Mouse (Mus musculus) heart, postnatal 0 days (tissue): ENCODE data around the gene Them4.

ENCODE experiments used
- CTCF ChIP-seq: IDR thresholded peaks from 2 replicates; pipeline ENCODE4 v1.5.1; 2016; ENCODE audit warnings: antibody characterized with exemption, control low read depth, low read depth
- EP300 ChIP-seq: IDR thresholded peaks from 2 replicates; pipeline ENCODE4 v1.6.1; 2016; ENCODE audit warnings: antibody characterized with exemption, low read depth

DNA sequence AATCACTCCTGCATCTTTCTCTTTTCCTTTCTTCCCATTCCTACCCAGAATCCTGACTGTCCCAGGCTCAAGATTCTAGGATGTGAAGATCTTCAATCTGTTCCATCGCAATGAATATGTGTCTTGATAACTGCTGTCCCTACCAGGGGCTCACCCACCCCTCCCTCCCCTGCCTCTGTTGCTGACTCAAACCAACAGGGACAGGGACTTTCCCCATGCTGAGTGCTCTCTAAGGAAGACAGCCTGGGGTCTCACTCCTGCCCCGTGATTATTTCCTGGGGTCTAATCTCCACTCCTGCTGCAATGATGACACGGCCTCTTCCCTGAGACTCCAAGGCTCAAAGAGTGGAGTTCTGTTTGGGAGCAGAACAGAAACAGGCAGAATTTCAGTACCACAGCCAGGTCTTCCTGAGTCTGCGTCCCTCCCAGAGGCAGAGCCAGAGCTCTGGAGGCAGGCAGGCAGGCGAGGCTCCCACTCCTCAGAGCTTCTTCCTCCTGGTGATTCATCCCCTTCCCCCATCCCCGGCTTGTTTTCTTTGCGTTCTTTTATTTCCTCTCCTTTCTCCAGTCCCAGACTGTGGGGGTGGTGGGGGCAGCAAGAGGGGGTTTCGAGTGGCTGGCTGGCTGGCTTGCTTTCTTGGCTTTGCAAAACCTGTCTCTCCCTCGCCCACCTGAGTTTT lies 70.1 kb downstream of the Them4 start:
- TF ChIP-seq CTCF (no peak), EP300 (no peak)
